Mouse (Mus musculus) myocyte (in vitro differentiated cells): ENCODE results near the gene Strn4. TPM values are rescaled to one million over a fixed set of nuclear protein-coding genes. Genes with fewer than 3 reads are reported as not detected.

Experiments
- H3K27me3 ChIP-seq: one replicate; pipeline ENCODE4 v1.6.1; 2011; ENCODE audit not compliant: control insufficient read depth, insufficient read depth, insufficient read length
- H3K36me3 ChIP-seq: one replicate; pipeline ENCODE4 v1.6.1; 2011; ENCODE audit not compliant: control insufficient read depth, insufficient read depth
- H3K4me2 ChIP-seq: one replicate; pipeline ENCODE4 v1.6.1; 2011; ENCODE audit warnings: low read depth, control low read depth
- H3K4me3 ChIP-seq: one replicate; pipeline ENCODE4 v1.5.1; 2011; ENCODE audit warnings: mild to moderate bottlenecking, control low read depth, moderate library complexity
- H3K79me2 ChIP-seq: one replicate; pipeline ENCODE4 v1.6.1; 2011; ENCODE audit not compliant: control insufficient read depth, insufficient read depth
- H3ac ChIP-seq: one replicate; pipeline ENCODE4 v1.6.1; 2011; ENCODE audit not compliant: control insufficient read depth, insufficient read length
- CEBPB ChIP-seq: IDR thresholded peaks from 2 replicates; pipeline ENCODE4 v1.6.1; 2011; ENCODE audit warnings: mild to moderate bottlenecking, moderate library complexity; ENCODE audit not compliant: poor library complexity, insufficient read depth, severe bottlenecking
- E2F4 ChIP-seq: IDR thresholded peaks from one replicate; pipeline ENCODE4 v1.6.1; 2011; ENCODE audit warnings: mild to moderate bottlenecking, control low read depth, moderate library complexity; ENCODE audit not compliant: insufficient read depth
- MAX ChIP-seq: IDR thresholded peaks from one replicate; pipeline ENCODE4 v1.6.1; 2011; ENCODE audit warnings: low read depth, mild to moderate bottlenecking, control low read depth
- MYOD1 ChIP-seq, 3 experiments: IDR thresholded peaks; one replicate each; pipeline ENCODE4 v1.6.1; 2011; ENCODE audit warnings: control low read depth in 2 of 3, low read depth in 2 of 3, mild to moderate bottlenecking in 2 of 3, moderate library complexity in 1 of 3; ENCODE audit not compliant: insufficient read length in 2 of 3, control insufficient read depth in 1 of 3
- MYOG ChIP-seq, 3 experiments: IDR thresholded peaks; one replicate each; pipeline ENCODE4 v1.6.1; 2011; ENCODE audit warnings: control low read depth in 2 of 3, low read depth in 2 of 3, mild to moderate bottlenecking in 2 of 3; ENCODE audit not compliant: insufficient read length in 2 of 3, control insufficient read depth in 1 of 3, insufficient read depth in 1 of 3
- POLR2A ChIP-seq: IDR thresholded peaks from one replicate; pipeline ENCODE4 v1.6.1; 2011; ENCODE audit warnings: low read depth, mild to moderate bottlenecking, control low read depth, moderate library complexity; ENCODE audit not compliant: insufficient read length
- POLR2AphosphoS2 ChIP-seq: IDR thresholded peaks from one replicate; pipeline ENCODE4 v1.6.1; 2011; ENCODE audit warnings: low read depth, control low read depth; ENCODE audit not compliant: insufficient read length
- REST ChIP-seq: IDR thresholded peaks from one replicate; pipeline ENCODE4 v1.6.1; 2011; ENCODE audit warnings: mild to moderate bottlenecking, control low read depth, moderate library complexity; ENCODE audit not compliant: insufficient read depth, insufficient read length
- SRF ChIP-seq: IDR thresholded peaks from one replicate; pipeline ENCODE4 v1.6.1; 2011; ENCODE audit warnings: low read depth; ENCODE audit not compliant: control insufficient read depth, insufficient read length
- TCF12 ChIP-seq: IDR thresholded peaks from one replicate; pipeline ENCODE4 v1.6.1; 2011; ENCODE audit warnings: mild to moderate bottlenecking, control low read depth; ENCODE audit not compliant: poor library complexity, insufficient read depth, severe bottlenecking
- TCF3 ChIP-seq: IDR thresholded peaks from one replicate; pipeline ENCODE4 v1.6.1; 2011; ENCODE audit warnings: low read depth, control low read depth; ENCODE audit not compliant: insufficient read length
- USF1 ChIP-seq: IDR thresholded peaks from one replicate; pipeline ENCODE4 v1.6.1; 2011; ENCODE audit warnings: low read depth, mild to moderate bottlenecking, control low read depth, moderate library complexity
- polyA plus RNA-seq: library from polyadenylated mRNA; unstranded; fragments of >200 nt; fragmentation: generic; extraction: Trizol; gene quantifications from one replicate; pipeline ENCODE4 v1.2.1, GENCODE M21; 2012; ENCODE audit warnings: missing spikeins

Gene Strn4
- polyA plus RNA-seq, 1 experiment = 51.8 TPM

GRCm38 (mm10) chr7:16845072-16845819 is 29.6 kb downstream of the Strn4 start:
- TF ChIP-seq CEBPB (no peak), MYOD1 (IDR thresholded peaks at IDR 0.05; ENCODE audit: control insufficient read depth in 1 of 3, insufficient read length in 2 of 3, low read depth in 2 of 3) (no peak), POLR2A (no peak), SRF (no peak), E2F4 (no peak), REST (no peak), TCF12 (no peak), MAX (no peak), MYOG (IDR thresholded peaks at IDR 0.05; ENCODE audit: control insufficient read depth in 1 of 3, insufficient read depth in 1 of 3, insufficient read length in 2 of 3, low read depth in 2 of 3) (no peak), POLR2AphosphoS2 (no peak)
- H3K27me3 ChIP-seq = no peaks in the 10 kb centered on the region
- peak overlapping the region; percentile 98 for H3K4me2 ChIP-seq
- H3K36me3 ChIP-seq = no peaks in the 10 kb centered on the region
- H3K79me2 ChIP-seq = no peaks in the 10 kb centered on the region
- H3ac ChIP-seq = no peak overlapping the region
- no peak overlapping the region for H3K4me3 ChIP-seq

- no peak overlapping the region for H3ac ChIP-seq
- TF ChIP-seq MYOD1 (IDR thresholded peaks at IDR 0.05; ENCODE audit: control insufficient read depth in 1 of 3, insufficient read length in 2 of 3, low read depth in 2 of 3) (no peak), TCF12 (no peak), POLR2A (no peak), REST (no peak), E2F4 (no peak), TCF3 (no peak), CEBPB (no peak), POLR2AphosphoS2 (no peak), SRF (no peak), USF1 (no peak), MYOG (IDR thresholded peaks at IDR 0.05; ENCODE audit: control insufficient read depth in 1 of 3, insufficient read depth in 1 of 3, insufficient read length in 2 of 3, low read depth in 2 of 3) (no peak), MAX (no peak)
- no peak overlapping the region for H3K4me2 ChIP-seq
- no peak overlapping the region for H3K4me3 ChIP-seq
- no peaks in the 10 kb centered on the region for H3K79me2 ChIP-seq
- H3K27me3 ChIP-seq = no peaks in the 10 kb centered on the region
- H3K36me3 ChIP-seq = no peaks in the 10 kb centered on the region
These were observed 30.1 kb downstream of the Strn4 start for GRCm38 (mm10) chr7:16845820-16846167.

DNA sequence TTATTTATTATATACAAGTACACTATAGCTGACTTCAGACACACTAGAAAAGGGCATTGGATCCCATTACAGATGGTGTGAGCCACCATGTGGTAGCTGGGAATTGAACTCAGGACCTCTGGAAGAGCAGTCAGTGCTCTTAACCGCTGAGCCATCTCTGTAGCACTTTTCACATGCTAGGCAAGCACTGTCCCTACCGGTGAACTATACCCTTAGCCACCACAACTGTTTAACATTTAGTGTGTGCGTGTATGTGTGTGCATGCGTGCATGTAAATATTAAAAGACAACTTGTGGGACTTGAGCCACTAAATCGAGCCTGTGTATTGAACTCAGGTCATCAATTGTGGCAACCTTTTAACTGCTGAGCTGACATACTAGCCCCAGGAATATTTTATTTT is 31.1 kb downstream of the Strn4 start:
- Histone ChIP-seq H3K79me2 (no peaks in the 10 kb centered on the region), H3K27me3 (no peaks in the 10 kb centered on the region), H3ac (no peak overlapping the region), H3K4me3 (no peak overlapping the region), H3K4me2 (no peak overlapping the region), H3K36me3 (no peaks in the 10 kb centered on the region)
- TF ChIP-seq TCF12 = no peak
- TF ChIP-seq E2F4 = no peak
- no peak for TF ChIP-seq USF1
- TF ChIP-seq POLR2AphosphoS2 = no peak
- no peak for TF ChIP-seq TCF3
- TF ChIP-seq REST = no peak
- no peak for TF ChIP-seq CEBPB

DNA sequence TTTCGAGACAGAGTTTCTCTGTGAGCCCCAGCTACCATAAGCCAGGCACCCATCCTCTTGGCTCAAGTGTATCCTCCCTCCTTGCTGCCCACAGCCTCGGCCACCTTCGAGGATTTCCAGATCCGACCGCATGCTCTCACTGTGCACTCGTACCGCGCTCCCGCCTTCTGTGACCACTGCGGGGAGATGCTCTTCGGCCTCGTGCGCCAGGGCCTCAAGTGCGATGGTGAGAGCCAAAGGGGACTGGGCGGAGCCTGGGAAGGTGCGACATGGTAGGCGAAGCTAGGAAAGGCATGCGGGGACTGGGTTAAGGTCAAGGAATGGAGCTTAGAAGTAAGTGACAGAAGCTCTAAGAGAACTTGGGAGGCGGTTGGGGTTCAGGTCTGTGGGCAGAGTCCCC is 31.8 kb downstream of the Strn4 start:
- Histone ChIP-seq H3K4me3 (no peak overlapping the region), H3K79me2 (no peaks in the 10 kb centered on the region), H3K27me3 (no peaks in the 10 kb centered on the region), H3K4me2 (no peak overlapping the region), H3K36me3 (no peaks in the 10 kb centered on the region), H3ac (no peak overlapping the region)
- no peak for TF ChIP-seq MYOG (IDR thresholded peaks at IDR 0.05; ENCODE audit: control insufficient read depth in 1 of 3, insufficient read depth in 1 of 3, insufficient read length in 2 of 3, low read depth in 2 of 3)
- TF ChIP-seq E2F4 = no peak
- TF ChIP-seq SRF = no peak
- TF ChIP-seq TCF3 = no peak
- no peak for TF ChIP-seq CEBPB
- no peak for TF ChIP-seq MYOD1 (IDR thresholded peaks at IDR 0.05; ENCODE audit: control insufficient read depth in 1 of 3, insufficient read length in 2 of 3, low read depth in 2 of 3)
- no peak for TF ChIP-seq REST
- no peak for TF ChIP-seq POLR2A
- TF ChIP-seq USF1 = no peak
- no peak for TF ChIP-seq POLR2AphosphoS2
- no peak for TF ChIP-seq TCF12
- no peak for TF ChIP-seq MAX

DNA sequence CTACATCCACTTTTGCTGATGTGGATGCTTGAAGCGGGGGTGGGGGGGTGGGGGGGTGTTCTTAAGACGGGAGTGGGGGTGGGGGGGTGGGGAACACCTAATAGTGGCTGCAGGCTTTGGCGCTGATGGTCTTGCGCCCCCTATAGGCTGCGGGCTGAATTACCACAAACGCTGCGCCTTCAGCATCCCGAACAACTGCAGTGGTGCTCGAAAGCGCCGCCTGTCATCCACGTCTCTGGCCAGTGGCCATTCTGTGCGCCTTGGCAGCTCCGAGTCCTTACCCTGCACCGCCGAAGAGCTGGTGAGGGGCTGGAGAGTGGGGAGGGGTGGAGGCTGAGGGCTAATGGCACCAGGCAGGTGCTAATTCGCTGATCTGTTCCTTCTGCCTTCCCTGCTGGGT is 32.9 kb downstream of the Strn4 start:
- Histone ChIP-seq H3K36me3 (no peaks in the 10 kb centered on the region), H3K79me2 (no peaks in the 10 kb centered on the region), H3K4me3 (no peak overlapping the region), H3K4me2 (no peak overlapping the region), H3ac (no peak overlapping the region), H3K27me3 (no peaks in the 10 kb centered on the region)
- TF ChIP-seq TCF12 (no peak), MYOD1 (IDR thresholded peaks at IDR 0.05; ENCODE audit: control insufficient read depth in 1 of 3, insufficient read length in 2 of 3, low read depth in 2 of 3) (no peak), CEBPB (no peak), REST (no peak), MYOG (IDR thresholded peaks at IDR 0.05; ENCODE audit: control insufficient read depth in 1 of 3, insufficient read depth in 1 of 3, insufficient read length in 2 of 3, low read depth in 2 of 3) (no peak)
